Mouse (Mus musculus): ENCODE results near the gene Nol9. TPM values are rescaled to one million over a fixed set of nuclear protein-coding genes. Genes with fewer than 3 reads are reported as not detected.

Gene Nol9
- total and polyA plus RNA-seq, 2 experiments from 2014 or later = 7.8 to 8.0 TPM

- no peaks in the 10 kb centered on the region for H3K9me3 ChIP-seq (replicated peaks; ENCODE audit: control insufficient read depth, low read length)
- H3K4me3 ChIP-seq (ENCODE audit: low read depth, low read length) = no peak within 1 kb of the TSS
- peaks cover 12% of the 10 kb centered on the region for H3K4me1 ChIP-seq (ENCODE audit: control insufficient read depth, insufficient read depth)
- DNase-seq (ENCODE audit: low spot score) = peak; percentile 39
- H3K27me3 ChIP-seq (ENCODE audit: control insufficient read depth, insufficient read depth, low read length) = no peaks in the 10 kb centered on the region
- no peak within 1 kb of the TSS for H3K27ac ChIP-seq (ENCODE audit: low read depth)
- H3K4me2 ChIP-seq (ENCODE audit: low read depth, low read length) = no peak within 1 kb of the TSS
- 45% methylated on average over 10 of the region's 10 CpGs for WGBS
- H3K36me3 ChIP-seq (replicated peaks; ENCODE audit: control insufficient read depth, insufficient read depth, low read length) = no peaks in the 10 kb centered on the region
- no peak for TF ChIP-seq EP300 (IDR thresholded peaks at IDR 0.05; ENCODE audit: low read depth)
- H3K9ac ChIP-seq (replicated peaks; ENCODE audit: low read depth, low read length) = no peak within 1 kb of the TSS
- 0 out of 2 replicates have a peak, but pooled peaks have one; percentile 22 for ATAC-seq (ENCODE audit: insufficient read depth, low read depth)
Measured at GRCm38 (mm10) chr4:152072121-152072601, 33.0 kb downstream of the Nol9 start, which contains the start of gene Plekhg5. TSS of gene Plekhg5 (plus strand) at chr4:152072498.

DNA sequence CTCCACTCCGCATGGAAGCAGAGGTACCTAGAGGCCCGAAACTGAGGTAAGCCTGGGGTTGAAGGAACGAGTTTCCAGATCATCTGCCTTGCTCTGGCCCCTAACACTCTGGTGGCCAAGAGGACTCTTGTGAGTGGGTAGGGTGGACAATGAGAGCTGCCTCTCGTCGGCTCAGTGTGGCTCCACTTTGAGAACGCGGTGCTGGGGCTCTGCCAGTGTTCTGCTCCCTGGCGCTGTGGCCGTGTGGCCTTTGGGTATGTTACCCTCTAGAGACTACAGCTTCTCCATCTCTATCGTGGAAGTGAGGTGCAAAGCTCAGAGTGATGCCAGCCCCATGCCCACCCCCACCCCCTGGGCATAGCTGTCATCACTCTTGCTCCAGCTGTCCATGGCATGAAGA lies 33.5 kb downstream of the Nol9 start:
- no peak for TF ChIP-seq CTCF (IDR thresholded peaks at IDR 0.05; ENCODE audit: low read depth)
- peaks cover 12% of the 10 kb centered on the region for H3K4me1 ChIP-seq (ENCODE audit: control insufficient read depth, insufficient read depth)
- H3K9ac ChIP-seq (replicated peaks; ENCODE audit: low read depth, low read length) = no peak overlapping the region
- no peaks in the 10 kb centered on the region for H3K36me3 ChIP-seq (replicated peaks; ENCODE audit: control insufficient read depth, insufficient read depth, low read length)
- DNase-seq (ENCODE audit: low spot score) (no peak), ATAC-seq (ENCODE audit: insufficient read depth, low read depth) (no peak)
- no peaks in the 10 kb centered on the region for H3K9me3 ChIP-seq (replicated peaks; ENCODE audit: control insufficient read depth, low read length)
- no peaks in the 10 kb centered on the region for H3K27me3 ChIP-seq (ENCODE audit: control insufficient read depth, insufficient read depth, low read length)
- H3K4me3 ChIP-seq (ENCODE audit: low read depth, low read length) = no peak overlapping the region
- no peak overlapping the region for H3K27ac ChIP-seq (ENCODE audit: low read depth)
- WGBS = 50% methylated on average over 10 of the region's 10 CpGs
- no peak overlapping the region for H3K4me2 ChIP-seq (ENCODE audit: low read depth, low read length)

GRCm38 (mm10) chr4:152073715-152074114 lies 34.6 kb downstream of the Nol9 start:
- no peak for TF ChIP-seq CTCF (IDR thresholded peaks at IDR 0.05; ENCODE audit: low read depth)
- no peak for TF ChIP-seq EP300 (IDR thresholded peaks at IDR 0.05; ENCODE audit: low read depth)
- no peaks in the 10 kb centered on the region for H3K9me3 ChIP-seq (replicated peaks; ENCODE audit: control insufficient read depth, low read length)
- ATAC-seq (ENCODE audit: insufficient read depth, low read depth) (no peak), DNase-seq (ENCODE audit: low spot score) (no peak)
- no peaks in the 10 kb centered on the region for H3K27me3 ChIP-seq (ENCODE audit: control insufficient read depth, insufficient read depth, low read length)
- no peak overlapping the region for H3K4me2 ChIP-seq (ENCODE audit: low read depth, low read length)
- no peaks in the 10 kb centered on the region for H3K36me3 ChIP-seq (replicated peaks; ENCODE audit: control insufficient read depth, insufficient read depth, low read length)
- no peak overlapping the region for H3K27ac ChIP-seq (ENCODE audit: low read depth)
- H3K4me1 ChIP-seq (ENCODE audit: control insufficient read depth, insufficient read depth) = peaks cover 12% of the 10 kb centered on the region
- H3K4me3 ChIP-seq (ENCODE audit: low read depth, low read length) = no peak overlapping the region
- WGBS = 77% methylated on average over 6 of the region's 6 CpGs
- H3K9ac ChIP-seq (replicated peaks; ENCODE audit: low read depth, low read length) = no peak overlapping the region

DNA sequence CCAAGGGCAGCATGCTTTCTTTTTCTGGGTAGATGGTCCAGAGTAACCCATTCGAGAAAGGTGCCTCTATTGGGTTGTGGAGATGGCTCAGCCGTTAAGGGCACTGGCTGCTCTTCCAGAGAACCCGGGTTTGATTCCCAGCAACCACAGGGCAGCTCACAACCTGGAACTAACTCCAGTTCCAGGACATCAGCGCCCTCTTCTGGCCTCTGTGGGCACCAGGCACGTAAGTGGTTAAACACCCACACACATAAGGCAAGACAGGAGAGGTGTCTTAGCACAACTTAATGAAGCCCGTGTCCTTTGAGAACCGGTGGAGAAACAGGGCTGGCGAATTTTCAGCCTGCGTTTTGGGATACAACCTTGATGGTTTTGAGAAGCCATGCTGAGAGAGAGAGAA lies 35.4 kb downstream of the Nol9 start:
- H3K27ac ChIP-seq (ENCODE audit: low read depth) = no peak overlapping the region
- no peak for TF ChIP-seq EP300 (IDR thresholded peaks at IDR 0.05; ENCODE audit: low read depth)
- TF ChIP-seq CTCF (IDR thresholded peaks at IDR 0.05; ENCODE audit: low read depth) = no peak
- no peak for ATAC-seq (ENCODE audit: insufficient read depth, low read depth)
- no peaks in the 10 kb centered on the region for H3K36me3 ChIP-seq (replicated peaks; ENCODE audit: control insufficient read depth, insufficient read depth, low read length)
- 77% methylated on average over 9 of the region's 9 CpGs for WGBS
- no peaks in the 10 kb centered on the region for H3K27me3 ChIP-seq (ENCODE audit: control insufficient read depth, insufficient read depth, low read length)
- H3K4me2 ChIP-seq (ENCODE audit: low read depth, low read length) = no peak overlapping the region
- no peak overlapping the region for H3K9ac ChIP-seq (replicated peaks; ENCODE audit: low read depth, low read length)
- no peak for DNase-seq (ENCODE audit: low spot score)
- peaks cover 12% of the 10 kb centered on the region for H3K4me1 ChIP-seq (ENCODE audit: control insufficient read depth, insufficient read depth)
- H3K4me3 ChIP-seq (ENCODE audit: low read depth, low read length) = no peak overlapping the region
- H3K9me3 ChIP-seq (replicated peaks; ENCODE audit: control insufficient read depth, low read length) = no peaks in the 10 kb centered on the region

- DNase-seq (ENCODE audit: low spot score) = no peak
- no peak overlapping the region for H3K4me2 ChIP-seq (ENCODE audit: low read depth, low read length)
- H3K4me3 ChIP-seq (ENCODE audit: low read depth, low read length) = no peak overlapping the region
- TF ChIP-seq CTCF (IDR thresholded peaks at IDR 0.05; ENCODE audit: low read depth) = no peak
- TF ChIP-seq EP300 (IDR thresholded peaks at IDR 0.05; ENCODE audit: low read depth) = no peak
- H3K27ac ChIP-seq (ENCODE audit: low read depth) = no peak overlapping the region
- H3K9me3 ChIP-seq (replicated peaks; ENCODE audit: control insufficient read depth, low read length) = no peaks in the 10 kb centered on the region
- no peak overlapping the region for H3K9ac ChIP-seq (replicated peaks; ENCODE audit: low read depth, low read length)
- no peaks in the 10 kb centered on the region for H3K36me3 ChIP-seq (replicated peaks; ENCODE audit: control insufficient read depth, insufficient read depth, low read length)
- no peak for ATAC-seq (ENCODE audit: insufficient read depth, low read depth)
- H3K4me1 ChIP-seq (ENCODE audit: control insufficient read depth, insufficient read depth) = peaks cover 7% of the 10 kb centered on the region
- H3K27me3 ChIP-seq (ENCODE audit: control insufficient read depth, insufficient read depth, low read length) = no peaks in the 10 kb centered on the region
- 80% methylated on average over 9 of the region's 9 CpGs for WGBS
Measured at GRCm38 (mm10) chr4:152077191-152077590, 38.1 kb downstream of the Nol9 start.

DNA sequence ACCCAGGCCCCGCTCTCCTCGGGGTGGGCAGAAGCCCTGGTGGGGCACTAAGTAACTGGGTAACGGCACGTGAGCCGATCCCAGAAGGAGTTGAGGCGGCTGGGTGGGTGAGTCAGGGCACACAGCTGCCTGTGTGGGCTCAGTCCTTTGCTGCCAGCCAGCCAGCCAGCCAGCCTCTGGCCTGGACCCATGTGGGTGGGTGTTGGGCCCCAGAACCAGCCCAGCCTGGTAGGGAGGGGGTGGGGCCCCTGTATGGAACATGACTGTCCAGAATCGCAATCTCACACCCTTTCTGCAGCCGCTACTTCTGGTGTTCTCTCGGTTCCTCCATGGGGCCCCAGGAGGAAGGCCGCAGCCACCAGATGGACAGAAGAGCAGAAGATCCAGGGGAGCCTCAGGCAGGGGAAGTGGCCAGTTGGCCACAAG lies 39.0 kb downstream of the Nol9 start:
- Histone ChIP-seq H3K4me2 (ENCODE audit: low read depth, low read length) (no peak overlapping the region), H3K4me3 (ENCODE audit: low read depth, low read length) (no peak overlapping the region), H3K27me3 (ENCODE audit: control insufficient read depth, insufficient read depth, low read length) (no peaks in the 10 kb centered on the region), H3K36me3 (replicated peaks; ENCODE audit: control insufficient read depth, insufficient read depth, low read length) (no peaks in the 10 kb centered on the region), H3K9ac (replicated peaks; ENCODE audit: low read depth, low read length) (no peak overlapping the region), H3K27ac (ENCODE audit: low read depth) (no peak overlapping the region), H3K4me1 (ENCODE audit: control insufficient read depth, insufficient read depth) (no peaks in the 10 kb centered on the region), H3K9me3 (replicated peaks; ENCODE audit: control insufficient read depth, low read length) (no peaks in the 10 kb centered on the region)
- ATAC-seq (ENCODE audit: insufficient read depth, low read depth) (no peak), DNase-seq (ENCODE audit: low spot score) (no peak)
- no peak for TF ChIP-seq EP300 (IDR thresholded peaks at IDR 0.05; ENCODE audit: low read depth)
- no peak for TF ChIP-seq CTCF (IDR thresholded peaks at IDR 0.05; ENCODE audit: low read depth)
- 86% methylated on average over 10 of the region's 10 CpGs for WGBS

Data from heart, postnatal 0 days (tissue).